Mouse (Mus musculus) forebrain, embryonic 16.5 days (tissue): ENCODE measurements around the gene Olfr691. TPM values are rescaled to one million over a fixed set of nuclear protein-coding genes. Genes with fewer than 3 reads are reported as not detected.

Experiments used
- ATAC-seq: fragments of 200-750 bp; cut with Nextera tagmentation; 2 replicates; pipeline ENCODE4 v1.8.0; 2017; ENCODE audit warnings: mild to moderate bottlenecking, moderate library complexity
- H3K27ac ChIP-seq: fragments of 300-500 bp; sonication (generic); 2 replicates; pipeline ENCODE4 v1.5.1; 2014; ENCODE audit warnings: low read length, control low read depth
- H3K27me3 ChIP-seq: fragments of 300-500 bp; sonication (generic); replicated peaks from 2 replicates; pipeline ENCODE4 v1.6.1; 2014; ENCODE audit warnings: low read length; ENCODE audit not compliant: control insufficient read depth, insufficient read depth
- H3K36me3 ChIP-seq: fragments of 300-500 bp; sonication (generic); 2 replicates; pipeline ENCODE4 v1.6.1; 2014; ENCODE audit not compliant: control insufficient read depth, insufficient read depth
- H3K4me1 ChIP-seq: fragments of 300-500 bp; sonication (generic); replicated peaks from 2 replicates; pipeline ENCODE4 v1.6.1; 2014; ENCODE audit warnings: low read length; ENCODE audit not compliant: control insufficient read depth, insufficient read depth
- H3K4me2 ChIP-seq: fragments of 300-500 bp; sonication (generic); 2 replicates; pipeline ENCODE4 v1.6.1; 2014; ENCODE audit warnings: mild to moderate bottlenecking, low read length, control low read depth
- H3K4me3 ChIP-seq: fragments of 300-500 bp; sonication (generic); replicated peaks from 2 replicates; pipeline ENCODE4 v1.5.1; 2014; ENCODE audit warnings: mild to moderate bottlenecking, low read length, control low read depth
- H3K9ac ChIP-seq: fragments of 300-500 bp; sonication (generic); replicated peaks from 2 replicates; pipeline ENCODE4 v1.6.1; 2014; ENCODE audit warnings: low read depth, low read length, control low read depth
- H3K9me3 ChIP-seq: fragments of 300-500 bp; sonication (generic); 2 replicates; pipeline ENCODE4 v1.6.1; 2016; ENCODE audit warnings: low read length; ENCODE audit not compliant: control insufficient read depth
- WGBS: fragments of 180-500 bp; shearing (Covaris S2); extraction: QIAGEN DNeasy Blood & Tissue Kit; methylation state at CpG from one replicate; pipeline ENCODE4 v1.1.7; 2014; 5-methylcytosine and 5-hydroxymethylcytosine counted together
- polyA plus RNA-seq: library from polyadenylated mRNA; unstranded; fragments of >200 nt; fragmentation: Nextera tagmentation; extraction: Ambion mirVana; gene quantifications from 2 replicates; pipeline ENCODE4 v1.2.1, GENCODE M21; 2015

Olfr691 gene
- polyA plus RNA-seq = 0.22 TPM in 1 of 2 replicates, not detected in the other

DNA sequence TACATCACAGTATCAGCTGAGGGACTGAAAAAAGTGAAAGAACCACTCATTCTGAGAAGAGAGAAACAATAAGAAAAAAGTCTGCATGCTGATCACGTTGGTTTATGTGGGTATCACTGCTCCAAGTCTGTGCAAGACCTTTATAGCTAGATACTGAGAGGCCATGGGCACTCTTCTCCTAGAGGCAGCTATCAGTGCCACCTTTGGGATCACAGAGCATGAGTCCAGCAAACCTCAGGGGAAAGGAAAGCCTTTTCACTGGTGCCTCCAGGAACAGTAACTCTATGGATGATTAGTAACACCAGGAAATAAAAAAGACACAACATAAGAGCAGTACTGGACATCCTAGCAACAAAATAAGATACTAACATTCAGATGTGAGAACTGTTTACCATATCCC is at the start of gene Olfr691:
Olfr691 (minus strand) TSS at position 101 of the 400 bp plus-strand sequence.
- no peak within 1 kb of the TSS for H3K27ac ChIP-seq
- 64% methylated on average over 1 of the region's 1 CpGs for WGBS
- no peak within 1 kb of the TSS for H3K9ac ChIP-seq
- H3K27me3 ChIP-seq = no peaks in the 10 kb centered on the region
- no peaks in the 10 kb centered on the region for H3K9me3 ChIP-seq
- H3K4me1 ChIP-seq = no peaks in the 10 kb centered on the region
- no peak within 1 kb of the TSS for H3K4me2 ChIP-seq
- ATAC-seq = no peak
- H3K4me3 ChIP-seq = no peak within 1 kb of the TSS
- H3K36me3 ChIP-seq = no peaks in the 10 kb centered on the region

DNA sequence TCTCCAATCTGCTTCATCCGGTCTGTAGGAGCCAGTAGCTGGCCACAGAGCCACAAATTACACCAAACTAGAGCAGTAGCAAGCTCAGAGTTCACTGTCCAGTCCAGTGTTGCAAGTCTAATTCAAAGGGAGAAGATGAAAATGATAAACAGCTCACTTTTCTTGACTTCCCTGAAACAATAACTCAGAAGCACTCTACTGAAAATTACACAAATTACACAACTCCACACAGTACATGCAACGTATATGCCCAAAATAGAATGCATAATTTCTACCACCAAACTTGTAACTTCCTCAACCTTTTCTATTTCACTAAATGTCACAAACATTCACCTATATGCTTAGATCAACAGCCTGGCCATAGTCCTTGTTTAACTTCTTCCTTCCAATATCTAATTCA is 48.2 kb upstream of the Olfr691 start:
- H3K36me3 ChIP-seq = peaks cover 28% of the 10 kb centered on the region
- H3K27ac ChIP-seq = no peak overlapping the region
- no peaks in the 10 kb centered on the region for H3K27me3 ChIP-seq
- ATAC-seq = no peak
- no peaks in the 10 kb centered on the region; the same call in 1 of the 2 replicates for H3K4me1 ChIP-seq
- WGBS = 93% methylated on average over 2 of the region's 2 CpGs
- no peak overlapping the region for H3K4me3 ChIP-seq
- H3K9ac ChIP-seq = no peak overlapping the region
- H3K4me2 ChIP-seq = no peak overlapping the region
- H3K9me3 ChIP-seq = no peaks in the 10 kb centered on the region

DNA sequence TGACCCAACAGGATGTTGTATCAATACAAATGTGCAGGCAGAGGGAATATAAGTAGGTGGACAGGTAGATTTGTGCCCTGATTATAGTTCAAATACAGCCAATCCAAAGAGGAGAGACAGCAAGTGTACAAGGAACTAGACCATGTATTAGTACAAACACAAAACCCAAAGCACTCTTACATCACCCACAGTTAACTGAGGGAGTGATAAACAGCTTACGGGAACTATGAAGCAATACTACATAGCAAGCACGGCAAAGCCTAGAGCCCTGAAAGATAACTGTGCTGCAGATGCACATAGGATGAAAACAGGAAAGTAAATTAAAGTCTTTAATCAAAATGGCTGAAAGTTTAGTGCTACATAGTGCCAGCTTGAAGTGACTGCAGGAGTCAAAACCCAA is 45.6 kb upstream of the Olfr691 start:
- 98% methylated on average over 2 of the region's 2 CpGs for WGBS
- Histone ChIP-seq H3K9ac (no peak overlapping the region), H3K27me3 (no peaks in the 10 kb centered on the region), H3K4me3 (no peak overlapping the region), H3K27ac (no peak overlapping the region), H3K9me3 (no peaks in the 10 kb centered on the region), H3K4me2 (no peak overlapping the region), H3K36me3 (peaks cover 42% of the 10 kb centered on the region), H3K4me1 (no peaks in the 10 kb centered on the region)
- no peak for ATAC-seq

DNA sequence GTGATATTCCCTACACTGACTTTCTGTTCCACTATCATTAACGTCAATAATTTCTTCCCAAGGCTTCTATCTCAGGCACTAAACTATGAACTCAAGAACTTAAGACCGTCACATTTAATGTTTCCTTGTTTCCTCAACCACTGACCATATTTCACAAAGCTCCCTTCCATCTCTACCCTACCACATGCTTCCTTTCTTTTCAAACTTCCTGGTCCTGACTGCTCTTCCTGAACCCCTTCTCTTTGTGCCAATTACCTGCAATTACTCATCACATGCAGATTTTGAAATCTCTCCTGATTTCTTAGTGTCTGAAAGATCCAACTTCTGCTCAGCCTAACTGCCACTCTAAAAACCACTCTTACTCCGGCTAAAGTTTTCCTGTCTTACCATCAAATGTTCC is 38.3 kb upstream of the Olfr691 start:
- Histone ChIP-seq H3K27me3 (no peaks in the 10 kb centered on the region), H3K36me3 (peaks cover 51% of the 10 kb centered on the region), H3K9ac (no peak overlapping the region), H3K4me3 (no peak overlapping the region), H3K4me2 (no peak overlapping the region), H3K27ac (no peak overlapping the region), H3K4me1 (no peaks in the 10 kb centered on the region), H3K9me3 (no peaks in the 10 kb centered on the region)
- 97% methylated on average over 3 of the region's 3 CpGs for WGBS
- no peak for ATAC-seq

DNA sequence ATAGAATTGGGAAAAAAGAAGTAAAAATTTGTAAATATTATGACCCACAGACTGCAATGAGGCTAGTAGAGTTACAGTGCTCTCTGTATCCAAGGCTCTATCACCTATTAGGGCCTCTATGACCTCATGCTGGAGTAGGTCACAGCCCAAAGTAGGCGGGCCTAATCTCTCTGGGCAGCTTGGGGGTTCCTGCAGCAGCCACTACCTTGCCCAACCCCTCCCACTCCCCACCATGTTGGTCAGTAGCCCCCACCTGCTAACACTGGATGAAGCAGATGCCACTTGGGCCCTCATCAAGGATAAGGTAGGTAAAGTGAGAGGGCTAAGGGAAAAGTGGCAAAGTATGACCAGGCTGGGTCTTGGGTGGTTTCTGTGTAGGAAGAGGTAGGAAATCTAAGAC is 32.8 kb upstream of the Olfr691 start, which contains the start of gene Gm5901:
Gm5901 (plus strand) TSS at position 173 of the 400 bp plus-strand sequence.
- Histone ChIP-seq H3K4me2 (no peak within 1 kb of the TSS), H3K4me3 (no peak within 1 kb of the TSS), H3K27ac (no peak within 1 kb of the TSS), H3K9ac (no peak within 1 kb of the TSS), H3K9me3 (no peaks in the 10 kb centered on the region), H3K36me3 (peaks cover 25% of the 10 kb centered on the region), H3K27me3 (no peaks in the 10 kb centered on the region), H3K4me1 (no peaks in the 10 kb centered on the region)
- 89% methylated on average over 1 of the region's 1 CpGs for WGBS
- no peak for ATAC-seq

DNA sequence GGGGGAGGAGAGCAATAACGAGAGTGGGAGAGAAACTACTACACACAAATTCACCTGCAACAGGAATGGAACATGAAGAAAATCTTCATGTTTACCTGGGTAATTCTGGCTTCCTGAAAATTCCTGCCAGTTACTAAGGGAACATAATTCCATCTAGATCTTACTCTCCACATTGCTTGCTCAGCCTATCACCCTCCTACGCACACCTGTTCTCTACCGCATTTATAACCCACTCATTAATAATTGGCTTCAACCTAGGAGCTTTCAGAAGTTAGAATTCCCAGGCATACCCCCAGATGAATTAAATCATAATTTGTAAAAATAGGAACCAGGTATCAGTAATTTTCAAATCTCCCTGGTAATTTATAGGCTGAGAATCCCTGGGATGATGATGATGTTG is 31.9 kb upstream of the Olfr691 start:
- no peaks in the 10 kb centered on the region for H3K4me1 ChIP-seq
- no peak overlapping the region for H3K9ac ChIP-seq
- no peak for ATAC-seq
- no peaks in the 10 kb centered on the region for H3K9me3 ChIP-seq
- no peak overlapping the region for H3K27ac ChIP-seq
- H3K36me3 ChIP-seq = peaks cover 16% of the 10 kb centered on the region
- 98% methylated on average over 3 of the region's 3 CpGs for WGBS
- no peak overlapping the region for H3K4me3 ChIP-seq
- H3K4me2 ChIP-seq = no peak overlapping the region
- H3K27me3 ChIP-seq = no peaks in the 10 kb centered on the region

DNA sequence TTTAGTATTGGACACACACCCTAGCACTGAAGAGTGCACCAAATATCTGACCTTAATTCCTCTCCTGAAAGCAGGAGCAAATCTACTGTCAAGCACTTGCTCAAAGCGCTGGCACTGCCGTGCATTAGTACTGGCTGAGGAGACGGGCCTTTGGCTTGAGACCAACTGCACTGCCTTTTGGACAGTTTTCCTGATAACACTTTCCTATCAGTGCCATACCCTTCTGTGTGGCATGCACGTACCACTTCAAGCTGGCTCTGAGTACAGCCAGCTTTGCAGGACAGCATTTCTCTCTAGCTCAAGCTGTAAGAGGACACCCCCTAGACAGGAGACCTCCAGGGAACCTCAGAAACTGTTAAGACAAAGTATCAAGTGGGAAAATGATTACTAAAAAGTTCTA is 31.4 kb upstream of the Olfr691 start:
- Histone ChIP-seq H3K9me3 (no peaks in the 10 kb centered on the region), H3K4me3 (no peak overlapping the region), H3K36me3 (peaks cover 11% of the 10 kb centered on the region), H3K27me3 (no peaks in the 10 kb centered on the region), H3K4me2 (no peak overlapping the region), H3K4me1 (no peaks in the 10 kb centered on the region), H3K27ac (no peak overlapping the region), H3K9ac (no peak overlapping the region)
- 77% methylated on average over 4 of the region's 4 CpGs for WGBS
- no peak for ATAC-seq

DNA sequence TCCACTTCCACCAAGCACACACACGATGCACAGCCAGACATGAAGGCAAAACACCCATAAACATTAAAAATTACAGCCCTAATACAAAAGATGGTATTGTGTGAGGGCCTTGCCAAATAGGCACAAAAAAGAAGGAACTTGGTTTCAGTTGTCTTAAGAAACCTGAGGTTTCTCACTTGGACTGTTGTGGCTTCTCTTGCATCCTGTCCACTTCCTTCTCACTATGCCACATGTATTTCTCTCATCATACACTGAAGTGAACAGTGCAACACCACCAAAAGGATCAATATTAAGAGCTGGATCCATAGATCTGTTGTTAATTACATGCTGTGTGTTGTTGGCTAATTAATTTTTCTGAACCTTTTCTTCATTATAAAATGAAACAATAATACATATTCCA is 30.8 kb upstream of the Olfr691 start:
- Histone ChIP-seq H3K9ac (no peak overlapping the region), H3K4me2 (no peak overlapping the region), H3K4me1 (no peaks in the 10 kb centered on the region), H3K36me3 (peaks cover 7% of the 10 kb centered on the region), H3K9me3 (no peaks in the 10 kb centered on the region), H3K4me3 (no peak overlapping the region), H3K27me3 (no peaks in the 10 kb centered on the region), H3K27ac (no peak overlapping the region)
- no peak for ATAC-seq
- 87% methylated on average over 1 of the region's 1 CpGs for WGBS

DNA sequence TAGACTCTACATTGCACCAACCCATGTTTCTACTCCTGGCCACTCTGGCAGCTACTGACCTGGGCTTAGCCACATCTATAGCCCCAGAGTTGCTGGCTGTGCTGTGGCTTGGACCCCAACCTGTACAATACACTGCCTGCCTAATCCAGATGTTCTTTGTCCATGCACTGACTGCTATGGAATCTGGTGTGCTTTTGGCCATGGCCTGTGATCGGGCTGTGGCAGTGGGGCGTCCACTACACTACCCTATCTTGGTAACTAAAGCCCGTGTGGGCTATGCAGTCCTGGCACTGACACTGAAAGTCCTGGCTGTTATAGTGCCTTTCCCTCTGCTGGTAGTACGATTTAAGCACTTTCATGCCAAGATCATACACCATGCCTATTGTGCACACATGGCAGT is 26.5 kb upstream of the Olfr691 start:
- no peaks in the 10 kb centered on the region for H3K9me3 ChIP-seq
- H3K4me2 ChIP-seq = no peak overlapping the region
- H3K36me3 ChIP-seq = 0 out of 2 replicates have a peak, but pooled peaks cover 2% of the 10 kb centered on the region
- no peak overlapping the region for H3K27ac ChIP-seq
- H3K9ac ChIP-seq = no peak overlapping the region
- no peaks in the 10 kb centered on the region for H3K27me3 ChIP-seq
- no peaks in the 10 kb centered on the region for H3K4me1 ChIP-seq
- ATAC-seq = no peak
- 93% methylated on average over 4 of the region's 4 CpGs for WGBS
- no peak overlapping the region for H3K4me3 ChIP-seq

DNA sequence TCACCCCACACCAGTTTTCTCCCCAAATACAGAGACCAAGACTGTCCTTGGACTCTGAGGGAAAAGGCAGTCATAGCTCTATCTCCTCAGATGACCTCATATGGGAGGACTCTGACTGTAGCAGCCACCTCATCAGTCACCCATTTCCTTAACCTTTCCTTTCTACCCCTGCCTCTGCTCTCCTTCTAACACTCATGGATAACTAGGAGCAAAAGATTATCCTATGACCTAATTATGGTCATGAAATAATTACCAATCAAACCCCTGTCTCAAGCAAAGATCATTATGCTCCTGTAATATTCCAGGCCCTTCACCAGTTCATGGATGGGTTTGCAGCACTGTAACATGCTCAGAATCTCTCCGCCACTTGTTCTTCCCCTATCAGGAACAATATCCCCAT is 25.9 kb upstream of the Olfr691 start, which contains the start of gene Olfr692:
Olfr692 (plus strand) TSS at position 301 of the 400 bp plus-strand sequence.
- no peak for ATAC-seq
- WGBS = 100% methylated on average over 1 of the region's 1 CpGs
- H3K4me1 ChIP-seq = no peaks in the 10 kb centered on the region
- no peak within 1 kb of the TSS for H3K9ac ChIP-seq
- H3K27ac ChIP-seq = no peak within 1 kb of the TSS
- H3K4me2 ChIP-seq = no peak within 1 kb of the TSS
- 0 out of 2 replicates have a peak, but pooled peaks cover under 1% of the 10 kb centered on the region for H3K36me3 ChIP-seq
- H3K4me3 ChIP-seq = no peak within 1 kb of the TSS
- no peaks in the 10 kb centered on the region for H3K9me3 ChIP-seq
- no peaks in the 10 kb centered on the region for H3K27me3 ChIP-seq
